Mouse (Mus musculus): ENCODE data around the gene Trim9. TPM values are rescaled to one million over a fixed set of nuclear protein-coding genes. Genes with fewer than 3 reads are reported as not detected.

Trim9 gene
- total and polyA plus RNA-seq, 3 experiments, result not detected

- no peaks in the 10 kb centered on the region for H3K79me2 ChIP-seq (ENCODE audit: control insufficient read depth, insufficient read depth, low read length, poor library complexity)
- no peaks in the 10 kb centered on the region for H3K9me3 ChIP-seq (replicated peaks; ENCODE audit: insufficient read depth, low read length)
- no peaks in the 10 kb centered on the region; a peak in 1 of 4 replicates for H3K36me3 ChIP-seq (ENCODE audit: control insufficient read depth in 1 of 2, insufficient read depth in 2 of 2, low read length in 2 of 2)
- H3K27ac ChIP-seq (ENCODE audit: control insufficient read depth, low read depth, low read length), result no peak overlapping the region
- H3K27me3 ChIP-seq (ENCODE audit: control insufficient read depth in 1 of 2, insufficient read depth in 2 of 2, low read length in 2 of 2), result no peaks in the 10 kb centered on the region
- no peak for DNase-seq (ENCODE audit: low read depth, low spot score)
- no peak overlapping the region for H3K4me3 ChIP-seq (ENCODE audit: control insufficient read depth in 1 of 2, insufficient read depth in 1 of 2, low read depth in 2 of 2, low read length in 2 of 2)
- H3K9ac ChIP-seq (ENCODE audit: control insufficient read depth, low read depth, low read length, poor library complexity, severe bottlenecking), result no peak overlapping the region
- no peaks in the 10 kb centered on the region for H3K4me1 ChIP-seq (ENCODE audit: control insufficient read depth in 1 of 2, insufficient read depth in 2 of 2, low read length in 2 of 2)
- TF ChIP-seq NELFE (IDR thresholded peaks at IDR 0.05; ENCODE audit: low read depth, low read length) (no peak), EP300 (IDR thresholded peaks at IDR 0.05; ENCODE audit: low read depth in 1 of 2, low read length in 2 of 2) (no peak), RAD21 (IDR thresholded peaks at IDR 0.05; ENCODE audit: low read depth, low read length) (no peak), POLR2A (IDR thresholded peaks at IDR 0.05; ENCODE audit: control insufficient read depth in 1 of 2, insufficient read depth in 1 of 2, low read depth in 1 of 2, low read length in 2 of 2, poor library complexity in 1 of 2) (no peak), POLR2AphosphoS2 (IDR thresholded peaks at IDR 0.05; ENCODE audit: low read length) (no peak), HCFC1 (IDR thresholded peaks at IDR 0.05; ENCODE audit: low read depth, low read length) (no peak), NRF1 (IDR thresholded peaks at IDR 0.05; ENCODE audit: insufficient read depth, low read depth, low read length, poor library complexity, severe bottlenecking) (no peak), MEF2A (IDR thresholded peaks at IDR 0.05; ENCODE audit: extremely low read depth, insufficient replicate concordance, low read depth, low read length, poor library complexity, severe bottlenecking) (no peak), MYB (IDR thresholded peaks at IDR 0.05; ENCODE audit: low read depth, low read length) (no peak), TCF12 (IDR thresholded peaks at IDR 0.05; ENCODE audit: low read depth, low read length) (no peak), ZC3H11A (IDR thresholded peaks at IDR 0.05; ENCODE audit: low read depth, low read length) (no peak), ZMIZ1 (IDR thresholded peaks at IDR 0.05; ENCODE audit: low read depth, low read length) (no peak), GATA1 (IDR thresholded peaks at IDR 0.05; ENCODE audit: low read depth, low read length) (no peak)
Observed at GRCm38 (mm10) chr12:70213601-70214000, 133.8 kb downstream of the Trim9 start.

- H3K27ac ChIP-seq (ENCODE audit: control insufficient read depth, low read depth, low read length), result no peak overlapping the region
- H3K27me3 ChIP-seq (ENCODE audit: control insufficient read depth in 1 of 2, insufficient read depth in 2 of 2, low read length in 2 of 2), result no peaks in the 10 kb centered on the region
- H3K79me2 ChIP-seq (ENCODE audit: control insufficient read depth, insufficient read depth, low read length, poor library complexity), result no peaks in the 10 kb centered on the region
- no peak for DNase-seq (ENCODE audit: low read depth, low spot score)
- no peaks in the 10 kb centered on the region; a peak in 1 of 4 replicates for H3K36me3 ChIP-seq (ENCODE audit: control insufficient read depth in 1 of 2, insufficient read depth in 2 of 2, low read length in 2 of 2)
- TF ChIP-seq BHLHE40 (IDR thresholded peaks at IDR 0.05; ENCODE audit: borderline replicate concordance, low read depth, low read length), result no peak
- TF ChIP-seq CTCF (IDR thresholded peaks at IDR 0.05 in 2 of 3, conservative IDR thresholded peaks at IDR 0.05 in 1 of 3; ENCODE audit: control insufficient read depth in 1 of 3, insufficient read depth in 1 of 3, low read depth in 2 of 3, low read length in 3 of 3, poor library complexity in 1 of 3, severe bottlenecking in 1 of 3), result no peak
- TF ChIP-seq NRF1 (IDR thresholded peaks at IDR 0.05; ENCODE audit: insufficient read depth, low read depth, low read length, poor library complexity, severe bottlenecking), result no peak
- no peak for TF ChIP-seq MXI1 (IDR thresholded peaks at IDR 0.05; ENCODE audit: low read depth, low read length)
- no peak for TF ChIP-seq ZNF384 (IDR thresholded peaks at IDR 0.05; ENCODE audit: low read depth, low read length)
- TF ChIP-seq GATA1 (IDR thresholded peaks at IDR 0.05; ENCODE audit: low read depth, low read length), result no peak
- TF ChIP-seq UBTF (IDR thresholded peaks at IDR 0.05; ENCODE audit: borderline replicate concordance, insufficient read depth, low read depth, low read length), result no peak
- TF ChIP-seq USF1 (IDR thresholded peaks at IDR 0.05; ENCODE audit: low read depth, low read length), result no peak
- no peak for TF ChIP-seq JUND (IDR thresholded peaks at IDR 0.05; ENCODE audit: low read depth, low read length)
- TF ChIP-seq USF2 (IDR thresholded peaks at IDR 0.05; ENCODE audit: borderline replicate concordance in 1 of 2, insufficient read depth in 1 of 2, low read depth in 1 of 2, low read length in 2 of 2), result no peak
- TF ChIP-seq RAD21 (IDR thresholded peaks at IDR 0.05; ENCODE audit: low read depth, low read length), result no peak
- TF ChIP-seq ZKSCAN1 (IDR thresholded peaks at IDR 0.05; ENCODE audit: low read depth, low read length), result no peak
- no peak for TF ChIP-seq MAZ (IDR thresholded peaks at IDR 0.05; ENCODE audit: low read depth, low read length)
- no peak for TF ChIP-seq MAFK (IDR thresholded peaks at IDR 0.05; ENCODE audit: borderline replicate concordance, low read depth, low read length)
- no peak for TF ChIP-seq CHD1 (IDR thresholded peaks at IDR 0.05; ENCODE audit: low read depth, low read length)
- no peak for TF ChIP-seq ELF1 (IDR thresholded peaks at IDR 0.05; ENCODE audit: low read depth, low read length)
- no peak for TF ChIP-seq RCOR1 (IDR thresholded peaks at IDR 0.05; ENCODE audit: low read depth, low read length)
- TF ChIP-seq ZC3H11A (IDR thresholded peaks at IDR 0.05; ENCODE audit: low read depth, low read length), result no peak
- H3K9me3 ChIP-seq (replicated peaks; ENCODE audit: insufficient read depth, low read length), result no peaks in the 10 kb centered on the region
- no peaks in the 10 kb centered on the region for H3K4me1 ChIP-seq (ENCODE audit: control insufficient read depth in 1 of 2, insufficient read depth in 2 of 2, low read length in 2 of 2)
- no peak overlapping the region for H3K9ac ChIP-seq (ENCODE audit: control insufficient read depth, low read depth, low read length, poor library complexity, severe bottlenecking)
- no peak overlapping the region for H3K4me3 ChIP-seq (ENCODE audit: control insufficient read depth in 1 of 2, insufficient read depth in 1 of 2, low read depth in 2 of 2, low read length in 2 of 2)
Observed at GRCm38 (mm10) chr12:70212501-70212900, 134.9 kb downstream of the Trim9 start.
